Mouse (Mus musculus): Measurements from ENCODE around the gene Gm49369. TPM values are rescaled to one million over a fixed set of nuclear protein-coding genes. Genes with fewer than 3 reads are reported as not detected.

The Gm49369 gene
- total and polyA plus RNA-seq, 2 experiments from 2014 or later: 0.85 TPM; not detected in 1

DNA sequence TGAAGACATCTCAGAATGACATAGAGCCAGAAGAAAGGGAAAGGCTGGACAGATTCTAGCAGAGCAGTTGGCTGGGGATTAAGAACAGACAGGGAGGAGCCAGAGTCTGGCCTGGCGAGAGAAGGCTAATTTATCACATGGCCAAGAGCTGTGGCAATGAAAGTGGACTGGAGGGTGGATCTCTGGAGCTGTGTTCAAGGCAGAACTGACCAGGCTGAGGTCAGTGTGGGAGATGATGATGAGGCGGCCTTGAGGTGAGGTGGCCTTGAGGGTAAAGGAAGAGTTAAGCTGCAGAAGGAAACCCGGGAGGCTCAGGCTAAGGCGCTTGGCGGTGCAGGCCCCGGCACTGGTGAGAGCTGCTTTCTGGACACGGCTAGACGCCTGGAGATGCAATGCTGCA, 23.3 kb downstream of the Gm49369 start:
- H3K36me3 ChIP-seq (replicated peaks; ENCODE audit: control insufficient read depth, insufficient read depth, low read length): no peaks in the 10 kb centered on the region
- H3K9me3 ChIP-seq (replicated peaks; ENCODE audit: control insufficient read depth, low read length): no peaks in the 10 kb centered on the region
- H3K4me1 ChIP-seq (ENCODE audit: control insufficient read depth, insufficient read depth): no peaks in the 10 kb centered on the region; the same call in 1 of the 2 replicates
- 54% methylated on average over 8 of the region's 8 CpGs for WGBS
- TF ChIP-seq CTCF (IDR thresholded peaks at IDR 0.05; ENCODE audit: low read depth) (no peak), EP300 (IDR thresholded peaks at IDR 0.05; ENCODE audit: low read depth) (no peak)
- ATAC-seq (ENCODE audit: insufficient read depth, low read depth) (no peak), DNase-seq (ENCODE audit: low spot score) (no peak)
- no peak overlapping the region for H3K9ac ChIP-seq (replicated peaks; ENCODE audit: low read depth, low read length)
- no peaks in the 10 kb centered on the region for H3K27me3 ChIP-seq (ENCODE audit: control insufficient read depth, insufficient read depth, low read length)
- no peak overlapping the region for H3K4me3 ChIP-seq (ENCODE audit: low read depth, low read length)
- H3K27ac ChIP-seq (ENCODE audit: low read depth): no peak overlapping the region
- H3K4me2 ChIP-seq (ENCODE audit: low read depth, low read length): no peak overlapping the region

DNA sequence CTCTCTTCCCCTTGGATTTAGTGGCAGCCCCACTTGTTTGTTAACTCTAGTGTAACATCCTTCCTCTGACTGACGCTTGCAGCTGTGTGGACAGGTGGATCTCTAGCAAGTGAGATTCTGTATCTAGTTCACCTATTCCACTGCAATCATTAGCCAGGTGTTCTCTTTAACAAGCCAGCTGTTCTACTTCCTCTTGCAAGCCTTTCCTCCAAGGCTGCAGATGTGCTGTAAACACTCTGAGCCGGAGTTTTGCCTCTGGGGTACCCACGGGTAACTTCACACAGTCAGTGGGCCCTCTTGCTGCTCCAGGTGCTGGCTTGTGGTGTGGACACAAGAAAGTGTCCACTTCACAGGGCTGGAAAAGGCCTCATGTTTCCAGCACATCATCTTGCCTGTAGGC, 24.9 kb downstream of the Gm49369 start:
- TF ChIP-seq EP300 (IDR thresholded peaks at IDR 0.05; ENCODE audit: low read depth) (no peak), CTCF (IDR thresholded peaks at IDR 0.05; ENCODE audit: low read depth) (no peak)
- WGBS: 67% methylated on average over 3 of the region's 3 CpGs
- no peak overlapping the region for H3K9ac ChIP-seq (replicated peaks; ENCODE audit: low read depth, low read length)
- no peaks in the 10 kb centered on the region for H3K27me3 ChIP-seq (ENCODE audit: control insufficient read depth, insufficient read depth, low read length)
- H3K4me3 ChIP-seq (ENCODE audit: low read depth, low read length): no peak overlapping the region
- no peak overlapping the region for H3K27ac ChIP-seq (ENCODE audit: low read depth)
- ATAC-seq (ENCODE audit: insufficient read depth, low read depth): no peak
- no peak overlapping the region for H3K4me2 ChIP-seq (ENCODE audit: low read depth, low read length)
- H3K36me3 ChIP-seq (replicated peaks; ENCODE audit: control insufficient read depth, insufficient read depth, low read length): no peaks in the 10 kb centered on the region
- DNase-seq (ENCODE audit: low spot score): no peak
- H3K9me3 ChIP-seq (replicated peaks; ENCODE audit: control insufficient read depth, low read length): no peaks in the 10 kb centered on the region
- no peaks in the 10 kb centered on the region; the same call in 1 of the 2 replicates for H3K4me1 ChIP-seq (ENCODE audit: control insufficient read depth, insufficient read depth)

DNA sequence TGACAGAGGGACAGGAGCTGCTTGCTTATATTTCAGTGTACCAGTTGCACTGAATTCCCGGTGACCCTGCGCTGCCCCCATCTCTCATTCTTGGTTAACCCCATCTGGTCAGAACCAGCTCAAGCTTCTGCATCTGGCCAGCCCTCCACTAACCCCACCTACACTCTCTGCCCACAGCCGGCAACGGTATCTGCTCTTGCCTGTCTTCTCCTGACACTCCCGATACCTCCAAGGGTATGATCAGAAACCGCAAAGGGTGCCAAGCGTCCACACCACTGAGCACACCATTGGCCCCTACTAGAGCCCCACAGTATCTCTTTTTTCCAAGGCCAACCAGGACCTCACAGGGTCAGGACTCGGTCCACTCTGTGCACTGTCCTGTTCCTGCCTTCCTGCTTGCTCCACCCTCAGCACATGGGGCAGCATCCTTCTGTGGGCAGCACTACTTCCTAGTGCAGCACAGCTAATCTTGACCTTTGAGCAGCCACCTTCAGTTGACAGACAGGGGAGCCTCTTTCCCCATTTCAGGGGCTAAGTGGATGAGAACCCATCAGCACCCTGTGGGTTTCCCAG, 27.7 kb downstream of the Gm49369 start:
- Histone ChIP-seq H3K9me3 (replicated peaks; ENCODE audit: control insufficient read depth, low read length) (no peaks in the 10 kb centered on the region), H3K4me3 (ENCODE audit: low read depth, low read length) (no peak overlapping the region), H3K4me2 (ENCODE audit: low read depth, low read length) (no peak overlapping the region), H3K36me3 (replicated peaks; ENCODE audit: control insufficient read depth, insufficient read depth, low read length) (no peaks in the 10 kb centered on the region), H3K27me3 (ENCODE audit: control insufficient read depth, insufficient read depth, low read length) (no peaks in the 10 kb centered on the region), H3K27ac (ENCODE audit: low read depth) (no peak overlapping the region), H3K4me1 (ENCODE audit: control insufficient read depth, insufficient read depth) (no peaks in the 10 kb centered on the region; the same call in 1 of the 2 replicates), H3K9ac (replicated peaks; ENCODE audit: low read depth, low read length) (no peak overlapping the region)
- WGBS: 41% methylated on average over 8 of the region's 8 CpGs
- ATAC-seq (ENCODE audit: insufficient read depth, low read depth): no peak
- DNase-seq (ENCODE audit: low spot score): no peak
- TF ChIP-seq EP300 (IDR thresholded peaks at IDR 0.05; ENCODE audit: low read depth): no peak

DNA sequence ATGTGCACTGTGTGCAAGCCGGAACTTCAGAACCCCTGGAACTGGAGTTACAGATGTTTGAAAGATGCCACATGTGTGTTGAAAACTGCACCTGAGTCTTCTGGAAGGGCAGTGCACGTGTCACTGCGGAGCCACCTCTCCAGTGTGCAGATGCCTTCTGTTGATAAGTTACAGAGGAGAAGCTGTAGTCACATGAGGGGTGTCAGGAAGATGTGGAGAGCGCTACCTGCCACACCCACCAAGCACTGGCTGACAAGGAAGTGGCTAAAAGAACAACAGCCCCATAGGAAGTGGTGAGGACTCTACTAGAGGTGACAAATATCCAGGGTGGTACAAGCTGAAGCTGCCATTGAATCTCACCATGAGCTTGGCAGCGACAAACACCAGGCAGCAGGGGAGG, 28.6 kb downstream of the Gm49369 start:
- Histone ChIP-seq H3K4me1 (ENCODE audit: control insufficient read depth, insufficient read depth) (no peaks in the 10 kb centered on the region; the same call in 1 of the 2 replicates), H3K4me2 (ENCODE audit: low read depth, low read length) (no peak overlapping the region), H3K4me3 (ENCODE audit: low read depth, low read length) (no peak overlapping the region), H3K9me3 (replicated peaks; ENCODE audit: control insufficient read depth, low read length) (no peaks in the 10 kb centered on the region), H3K9ac (replicated peaks; ENCODE audit: low read depth, low read length) (no peak overlapping the region), H3K36me3 (replicated peaks; ENCODE audit: control insufficient read depth, insufficient read depth, low read length) (no peaks in the 10 kb centered on the region), H3K27me3 (ENCODE audit: control insufficient read depth, insufficient read depth, low read length) (no peaks in the 10 kb centered on the region), H3K27ac (ENCODE audit: low read depth) (no peak overlapping the region)
- DNase-seq (ENCODE audit: low spot score): no peak
- TF ChIP-seq EP300 (IDR thresholded peaks at IDR 0.05; ENCODE audit: low read depth) (no peak), CTCF (IDR thresholded peaks at IDR 0.05; ENCODE audit: low read depth) (no peak)
- 51% methylated on average over 5 of the region's 5 CpGs for WGBS
- ATAC-seq (ENCODE audit: insufficient read depth, low read depth): no peak

DNA sequence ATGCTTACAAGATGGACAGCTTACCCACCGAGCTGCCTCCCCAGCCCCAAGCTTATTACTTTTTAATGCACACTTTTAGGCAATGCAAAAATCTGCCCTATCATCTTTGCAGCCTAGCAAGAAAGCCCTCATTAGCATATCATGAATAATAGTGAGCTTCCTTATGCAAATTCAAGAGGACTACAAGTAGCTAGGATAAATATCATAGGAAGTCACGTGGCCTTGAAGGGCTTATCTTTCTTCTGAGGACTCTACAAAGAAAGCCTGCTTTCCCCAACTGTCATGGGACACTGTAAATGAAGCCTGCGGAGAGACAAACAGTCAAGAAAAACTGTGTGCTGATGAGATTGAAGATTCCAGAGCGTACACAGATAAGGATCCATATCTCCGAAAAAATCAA, 30.9 kb downstream of the Gm49369 start:
- no peak overlapping the region for H3K9ac ChIP-seq (replicated peaks; ENCODE audit: low read depth, low read length)
- TF ChIP-seq EP300 (IDR thresholded peaks at IDR 0.05; ENCODE audit: low read depth) (no peak), CTCF (IDR thresholded peaks at IDR 0.05; ENCODE audit: low read depth) (no peak)
- 62% methylated on average over 5 of the region's 5 CpGs for WGBS
- H3K4me2 ChIP-seq (ENCODE audit: low read depth, low read length): no peak overlapping the region
- DNase-seq (ENCODE audit: low spot score) (no peak), ATAC-seq (ENCODE audit: insufficient read depth, low read depth) (no peak)
- H3K27ac ChIP-seq (ENCODE audit: low read depth): no peak overlapping the region
- no peaks in the 10 kb centered on the region; the same call in 1 of the 2 replicates for H3K4me1 ChIP-seq (ENCODE audit: control insufficient read depth, insufficient read depth)
- H3K27me3 ChIP-seq (ENCODE audit: control insufficient read depth, insufficient read depth, low read length): no peaks in the 10 kb centered on the region
- no peak overlapping the region for H3K4me3 ChIP-seq (ENCODE audit: low read depth, low read length)
- no peaks in the 10 kb centered on the region for H3K9me3 ChIP-seq (replicated peaks; ENCODE audit: control insufficient read depth, low read length)
- H3K36me3 ChIP-seq (replicated peaks; ENCODE audit: control insufficient read depth, insufficient read depth, low read length): no peaks in the 10 kb centered on the region

DNA sequence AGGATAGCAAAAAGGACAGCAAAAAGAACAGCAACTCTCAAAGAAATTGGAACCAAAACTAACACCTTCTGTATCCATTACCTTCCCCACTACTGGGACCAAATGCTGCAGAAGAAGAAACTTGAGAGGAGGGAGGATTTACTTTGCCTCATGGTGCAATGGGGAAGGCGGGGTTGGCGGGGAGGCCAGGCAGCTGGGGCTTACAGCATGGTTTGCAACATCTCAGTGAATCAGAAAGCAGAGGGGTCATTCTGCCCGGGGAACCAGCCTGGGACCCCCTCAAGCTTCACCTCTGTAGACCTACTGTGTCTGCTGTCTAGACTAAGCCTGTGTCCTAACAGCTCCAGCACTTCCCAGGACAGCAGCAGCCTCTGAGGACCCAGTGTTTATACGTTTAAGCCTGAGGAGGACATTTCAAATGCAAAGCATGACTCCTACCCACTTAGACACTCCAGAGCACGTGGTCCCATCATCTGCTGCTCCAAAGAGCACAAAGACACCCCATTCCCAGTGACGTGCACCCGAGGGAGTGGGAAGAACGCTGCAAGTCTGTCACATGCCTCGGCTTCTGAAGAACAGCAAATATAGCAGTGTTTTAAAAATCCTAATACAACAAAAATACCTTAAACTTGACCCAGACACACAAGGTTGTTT, 33.0 kb downstream of the Gm49369 start:
- Histone ChIP-seq H3K4me1 (ENCODE audit: control insufficient read depth, insufficient read depth) (no peaks in the 10 kb centered on the region), H3K9ac (replicated peaks; ENCODE audit: low read depth, low read length) (no peak overlapping the region), H3K4me3 (ENCODE audit: low read depth, low read length) (no peak overlapping the region), H3K9me3 (replicated peaks; ENCODE audit: control insufficient read depth, low read length) (no peaks in the 10 kb centered on the region), H3K4me2 (ENCODE audit: low read depth, low read length) (no peak overlapping the region), H3K27ac (ENCODE audit: low read depth) (no peak overlapping the region), H3K36me3 (replicated peaks; ENCODE audit: control insufficient read depth, insufficient read depth, low read length) (no peaks in the 10 kb centered on the region), H3K27me3 (ENCODE audit: control insufficient read depth, insufficient read depth, low read length) (no peaks in the 10 kb centered on the region)
- TF ChIP-seq EP300 (IDR thresholded peaks at IDR 0.05; ENCODE audit: low read depth): no peak
- TF ChIP-seq CTCF (IDR thresholded peaks at IDR 0.05; ENCODE audit: low read depth): no peak
- DNase-seq (ENCODE audit: low spot score) (no peak), ATAC-seq (ENCODE audit: insufficient read depth, low read depth) (no peak)
- 38% methylated on average over 9 of the region's 9 CpGs for WGBS
